Mouse (Mus musculus): ENCODE measurements around the gene Rpl7l1. TPM values are rescaled to one million over a fixed set of nuclear protein-coding genes. Genes with fewer than 3 reads are reported as not detected.
"Not testable (repeated sequence)": the region's sequence is repeated elsewhere in the genome, so short reads cannot be mapped to it uniquely, and the experiment has no call there.

The Rpl7l1 gene
- polyA plus RNA-seq, 1 experiment, result 51.1 TPM

DNA sequence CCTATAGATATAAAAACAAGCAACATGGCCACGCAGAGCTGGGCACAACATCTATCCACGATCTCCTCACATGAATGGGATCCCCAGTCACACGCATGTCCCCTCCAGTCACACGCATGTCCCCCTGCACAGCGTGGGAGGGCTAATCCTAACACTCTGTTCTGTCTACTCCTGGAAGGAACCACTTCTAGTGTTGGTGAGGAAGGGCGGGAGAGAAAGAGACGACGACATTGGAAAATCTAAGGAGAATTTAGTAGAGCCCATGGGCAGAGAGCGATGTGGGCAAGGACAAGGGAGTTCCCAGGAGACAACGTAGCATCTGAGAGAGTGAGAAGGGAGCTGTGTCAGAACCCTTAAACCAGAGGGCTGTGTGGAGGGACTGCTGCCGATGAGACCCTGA is 11.9 kb downstream of the Rpl7l1 start:
- Histone ChIP-seq H3K4me3 (ENCODE audit: insufficient read depth, low read depth, low read length) (no peak overlapping the region), H3K27ac (replicated peaks; ENCODE audit: low read depth, low read length) (no peak overlapping the region)

GRCm38 (mm10) chr17:46767868-46768267 is 14.6 kb downstream of the Rpl7l1 start:
- H3K4me1 ChIP-seq (ENCODE audit: control insufficient read depth, insufficient read depth, insufficient read length, low read length), result peaks cover 4% of the 10 kb centered on the region; the same call in 1 of the 2 replicates
- no peak overlapping the region for H3K27ac ChIP-seq (replicated peaks; ENCODE audit: low read depth, low read length)
- no peak overlapping the region for H3K4me3 ChIP-seq (ENCODE audit: insufficient read depth, low read depth, low read length)

More for the DNA sequence above, 11.9 kb downstream of the Rpl7l1 start:
- H3K4me1 ChIP-seq (ENCODE audit: control insufficient read depth, insufficient read depth, insufficient read length, low read length), result peaks cover 4% of the 10 kb centered on the region; the same call in 1 of the 2 replicates

DNA sequence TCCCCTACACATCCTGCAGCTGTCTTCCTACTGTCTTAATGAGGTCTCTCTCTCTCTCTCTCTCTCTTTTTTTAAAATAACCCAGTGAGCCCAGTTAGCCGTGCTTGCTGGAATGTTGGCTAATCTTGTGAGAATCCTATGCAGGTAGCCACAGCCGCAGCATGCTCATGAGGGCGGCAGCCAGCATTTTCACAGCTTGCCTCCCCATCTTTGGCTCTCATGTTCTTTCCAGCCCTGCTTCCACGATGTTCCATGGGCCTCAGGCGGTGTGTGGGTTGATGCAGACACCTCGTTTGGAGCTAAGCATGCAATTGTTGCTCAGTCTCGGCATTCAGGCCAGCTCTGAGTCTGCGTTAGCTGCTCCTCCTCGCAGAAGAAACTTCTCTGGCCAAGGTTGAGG is 17.6 kb downstream of the Rpl7l1 start:
- not testable (repeated sequence) for H3K4me3 ChIP-seq (ENCODE audit: insufficient read depth, low read depth, low read length); H3K4me1 ChIP-seq (ENCODE audit: control insufficient read depth, insufficient read depth, insufficient read length, low read length); H3K27ac ChIP-seq (replicated peaks; ENCODE audit: low read depth, low read length)

- no peak within 1 kb of the TSS for H3K4me3 ChIP-seq (ENCODE audit: insufficient read depth, low read depth, low read length)
- no peaks in the 10 kb centered on the region for H3K4me1 ChIP-seq (ENCODE audit: control insufficient read depth, insufficient read depth, insufficient read length, low read length)
- no peak within 1 kb of the TSS for H3K27ac ChIP-seq (replicated peaks; ENCODE audit: low read depth, low read length)
These were observed 18.9 kb downstream of the Rpl7l1 start, which contains the start of gene Ptcra for GRCm38 (mm10) chr17:46763544-46763943. Ptcra (minus strand) TSS chr17:46763712.

GRCm38 (mm10) chr17:46758753-46759152 is 23.7 kb downstream of the Rpl7l1 start:
- Histone ChIP-seq H3K4me1 (ENCODE audit: control insufficient read depth, insufficient read depth, insufficient read length, low read length) (no peaks in the 10 kb centered on the region), H3K27ac (replicated peaks; ENCODE audit: low read depth, low read length) (no peak overlapping the region), H3K4me3 (ENCODE audit: insufficient read depth, low read depth, low read length) (no peak overlapping the region)

- H3K4me1 ChIP-seq (ENCODE audit: control insufficient read depth, insufficient read depth, insufficient read length, low read length), result 0 out of 2 replicates have a peak, but pooled peaks cover 4% of the 10 kb centered on the region
- peak within 1 kb of the TSS; percentile 84 for H3K4me3 ChIP-seq (ENCODE audit: insufficient read depth, low read depth, low read length)
- H3K27ac ChIP-seq (replicated peaks; ENCODE audit: low read depth, low read length), result peak within 1 kb of the TSS; percentile 83
These were observed 30.5 kb downstream of the Rpl7l1 start, which contains the start of gene Cnpy3 for GRCm38 (mm10) chr17:46751794-46752556. Cnpy3 (minus strand) TSS chr17:46752214.

GRCm38 (mm10) chr17:46751056-46751793 is 31.2 kb downstream of the Rpl7l1 start:
- Histone ChIP-seq H3K27ac (replicated peaks; ENCODE audit: low read depth, low read length) (peak overlapping the region; percentile 83), H3K4me3 (ENCODE audit: insufficient read depth, low read depth, low read length) (peak overlapping the region; percentile 84), H3K4me1 (ENCODE audit: control insufficient read depth, insufficient read depth, insufficient read length, low read length) (0 out of 2 replicates have a peak, but pooled peaks cover 4% of the 10 kb centered on the region)

GRCm38 (mm10) chr17:46750580-46750979 is 31.9 kb downstream of the Rpl7l1 start:
- no peak overlapping the region; the same call in 1 of the 2 replicates for H3K27ac ChIP-seq (replicated peaks; ENCODE audit: low read depth, low read length)
- peak overlapping the region; percentile 84; the same call in 1 of the 2 replicates for H3K4me3 ChIP-seq (ENCODE audit: insufficient read depth, low read depth, low read length)
- 0 out of 2 replicates have a peak, but pooled peaks cover 4% of the 10 kb centered on the region for H3K4me1 ChIP-seq (ENCODE audit: control insufficient read depth, insufficient read depth, insufficient read length, low read length)

DNA sequence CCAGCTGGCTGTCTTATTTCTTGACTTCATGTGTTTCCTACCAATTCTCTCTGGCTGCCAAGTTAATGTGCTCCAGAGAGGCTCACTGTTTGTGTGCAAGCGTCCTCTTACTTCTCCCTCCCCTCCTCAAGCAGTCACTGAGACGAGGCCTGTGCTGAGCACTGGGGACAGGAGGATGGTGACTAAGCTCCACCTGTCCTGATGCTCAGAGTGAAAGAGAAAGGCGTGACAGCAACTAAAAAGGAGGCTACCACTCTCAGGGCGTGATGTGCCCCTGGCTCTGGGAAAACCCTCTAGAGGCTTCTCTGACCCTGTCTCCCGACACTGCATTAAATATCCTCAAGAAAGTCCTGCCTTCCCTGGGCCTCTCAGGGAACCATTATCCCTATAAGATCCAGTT is 33.2 kb downstream of the Rpl7l1 start:
- no peak overlapping the region for H3K4me3 ChIP-seq (ENCODE audit: insufficient read depth, low read depth, low read length)
- 0 out of 2 replicates have a peak, but pooled peaks cover 4% of the 10 kb centered on the region for H3K4me1 ChIP-seq (ENCODE audit: control insufficient read depth, insufficient read depth, insufficient read length, low read length)
- no peak overlapping the region for H3K27ac ChIP-seq (replicated peaks; ENCODE audit: low read depth, low read length)

- Histone ChIP-seq H3K27ac (replicated peaks; ENCODE audit: low read depth, low read length) (no peak overlapping the region), H3K4me3 (ENCODE audit: insufficient read depth, low read depth, low read length) (no peak overlapping the region), H3K4me1 (ENCODE audit: control insufficient read depth, insufficient read depth, insufficient read length, low read length) (0 out of 2 replicates have a peak, but pooled peaks cover 4% of the 10 kb centered on the region)
These were observed 34.7 kb downstream of the Rpl7l1 start for GRCm38 (mm10) chr17:46747806-46748205.

GRCm38 (mm10) chr17:46747234-46747633 is 35.2 kb downstream of the Rpl7l1 start:
- Histone ChIP-seq H3K27ac (replicated peaks; ENCODE audit: low read depth, low read length) (no peak overlapping the region), H3K4me1 (ENCODE audit: control insufficient read depth, insufficient read depth, insufficient read length, low read length) (0 out of 2 replicates have a peak, but pooled peaks cover 4% of the 10 kb centered on the region), H3K4me3 (ENCODE audit: insufficient read depth, low read depth, low read length) (no peak overlapping the region)

- no peak overlapping the region for H3K4me3 ChIP-seq (ENCODE audit: insufficient read depth, low read depth, low read length)
- H3K27ac ChIP-seq (replicated peaks; ENCODE audit: low read depth, low read length), result no peak overlapping the region
- no peaks in the 10 kb centered on the region for H3K4me1 ChIP-seq (ENCODE audit: control insufficient read depth, insufficient read depth, insufficient read length, low read length)
These were observed 37.0 kb downstream of the Rpl7l1 start for GRCm38 (mm10) chr17:46745506-46745905.

DNA sequence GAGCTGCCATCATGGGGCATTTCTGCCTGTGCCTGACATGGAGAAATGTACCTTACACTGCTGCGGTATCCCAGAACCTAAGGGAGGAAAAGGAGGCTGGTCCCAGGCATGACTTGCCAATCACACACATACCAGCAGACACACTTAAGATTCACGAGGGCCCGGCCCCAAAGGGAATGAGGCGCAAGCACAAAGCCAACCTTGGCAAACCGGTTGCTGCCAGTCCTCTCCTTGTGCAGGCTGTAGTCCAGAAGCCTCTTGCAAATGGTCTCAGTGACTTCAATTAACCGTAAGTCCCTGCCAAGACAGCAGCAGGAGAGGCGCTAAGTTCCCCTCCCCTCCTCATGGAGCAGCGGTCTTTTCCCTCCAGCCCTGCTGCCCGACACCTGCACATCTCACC is 39.5 kb downstream of the Rpl7l1 start:
- Histone ChIP-seq H3K4me3 (ENCODE audit: insufficient read depth, low read depth, low read length) (no peak overlapping the region), H3K4me1 (ENCODE audit: control insufficient read depth, insufficient read depth, insufficient read length, low read length) (no peaks in the 10 kb centered on the region), H3K27ac (replicated peaks; ENCODE audit: low read depth, low read length) (no peak overlapping the region)

- Histone ChIP-seq H3K4me3 (ENCODE audit: insufficient read depth, low read depth, low read length) (no peak overlapping the region), H3K27ac (replicated peaks; ENCODE audit: low read depth, low read length) (no peak overlapping the region), H3K4me1 (ENCODE audit: control insufficient read depth, insufficient read depth, insufficient read length, low read length) (no peaks in the 10 kb centered on the region)
These were observed 41.2 kb downstream of the Rpl7l1 start for GRCm38 (mm10) chr17:46741305-46741704.

DNA sequence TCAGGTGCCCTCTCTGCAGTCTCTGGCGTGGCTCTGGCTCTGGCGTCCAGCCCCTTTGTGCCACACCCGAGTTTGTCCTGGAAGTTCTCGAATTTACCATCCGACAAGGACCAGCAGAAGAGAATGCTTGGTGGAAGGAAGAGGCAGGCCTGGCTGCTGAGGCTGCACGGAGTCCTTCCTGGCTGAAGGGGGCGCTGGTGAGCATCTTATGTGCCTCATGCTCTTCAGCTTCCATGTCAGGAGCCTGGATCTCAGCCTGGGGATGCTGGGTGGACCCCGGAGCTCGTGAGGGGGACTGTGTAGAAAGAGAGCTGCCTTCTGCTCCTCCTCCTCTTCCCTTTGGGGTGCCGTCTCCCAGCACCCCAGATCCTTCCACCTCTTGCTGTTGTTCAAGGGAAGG is 46.3 kb downstream of the Rpl7l1 start:
- H3K4me3 ChIP-seq (ENCODE audit: insufficient read depth, low read depth, low read length), result no peak overlapping the region
- H3K27ac ChIP-seq (replicated peaks; ENCODE audit: low read depth, low read length), result no peak overlapping the region
- H3K4me1 ChIP-seq (ENCODE audit: control insufficient read depth, insufficient read depth, insufficient read length, low read length), result no peaks in the 10 kb centered on the region

Data from brown adipose tissue, adult 24 weeks (tissue).